Mouse (Mus musculus): ENCODE data around the gene Tbk1.

Tbk1 gene

DNA sequence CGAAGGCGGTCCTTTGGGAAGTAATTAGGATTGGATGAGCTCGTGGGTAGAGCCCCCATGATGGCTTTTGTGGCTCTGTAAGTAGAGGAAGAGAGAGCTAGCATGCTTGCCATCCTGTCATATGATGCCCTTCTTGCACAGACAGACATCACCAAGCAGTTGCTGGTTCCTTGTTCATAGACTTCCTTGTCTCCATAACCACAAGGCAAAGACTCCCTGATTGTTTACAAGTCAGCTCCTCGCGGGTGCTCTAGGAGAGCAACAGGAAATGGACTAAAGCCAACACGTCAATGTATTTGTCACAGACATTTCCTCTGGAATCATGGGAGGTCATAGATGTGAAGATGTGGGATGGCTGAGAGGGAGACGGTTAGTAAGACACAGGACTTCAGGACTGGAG, 90.0 kb downstream of the Tbk1 start:
- DNase-seq, result peak in 1 of 2 experiments; percentile 48

Data from kidney, postnatal 25 days (tissue).